Mouse (Mus musculus): ENCODE results near the gene Dyrk1a.
"Not testable (repeated sequence)": the region's sequence is repeated elsewhere in the genome, so short reads cannot be mapped to it uniquely, and the experiment has no call there.

Dyrk1a gene

DNA sequence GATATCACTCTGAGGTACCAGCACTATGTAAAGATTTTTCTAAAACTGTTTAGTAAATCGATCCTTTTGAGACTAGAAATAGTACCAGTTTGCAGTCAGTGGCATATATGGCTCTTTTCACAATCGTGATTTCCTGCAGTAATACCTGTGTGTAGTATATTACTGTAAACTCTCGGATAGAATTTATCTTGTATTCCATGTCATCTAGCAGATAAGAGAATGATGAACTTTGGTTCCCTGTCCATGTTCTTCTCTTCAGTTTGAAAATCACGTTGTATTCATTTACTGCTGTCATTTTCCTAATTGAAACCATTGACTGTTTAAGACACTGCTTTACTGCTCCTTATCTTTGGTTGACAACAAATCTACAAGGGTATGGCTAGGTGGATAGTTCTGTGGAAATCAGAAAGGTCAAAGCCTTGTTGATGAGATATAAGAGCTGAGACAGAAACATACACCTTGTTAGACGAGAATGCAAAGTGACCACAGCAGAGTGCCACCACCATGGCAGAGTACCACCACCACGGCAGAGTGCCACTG lies 62.7 kb downstream of the Dyrk1a start:
- no peak for DNase-seq (ENCODE audit: low spot score in 2 of 2)

DNA sequence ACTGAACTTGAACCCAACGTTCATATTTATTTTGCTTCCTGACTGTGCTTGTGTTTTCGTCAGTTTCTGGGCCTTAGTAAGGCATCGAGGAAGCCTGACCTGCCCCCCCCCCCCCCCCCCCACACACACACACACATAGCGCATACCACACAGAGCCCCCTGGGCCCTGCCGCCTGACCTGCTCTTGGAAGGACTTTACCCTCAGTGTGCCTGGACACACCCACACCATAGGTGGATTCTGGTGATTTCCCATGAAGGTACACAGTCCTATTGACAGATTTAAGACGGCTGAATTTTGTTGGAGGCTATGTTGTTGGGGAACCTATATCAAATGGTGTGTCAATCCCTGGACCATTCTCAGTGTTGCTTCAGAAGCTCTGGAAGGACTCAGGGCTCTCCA lies 63.2 kb downstream of the Dyrk1a start:
- no peak for DNase-seq (ENCODE audit: low spot score in 2 of 2)

DNA sequence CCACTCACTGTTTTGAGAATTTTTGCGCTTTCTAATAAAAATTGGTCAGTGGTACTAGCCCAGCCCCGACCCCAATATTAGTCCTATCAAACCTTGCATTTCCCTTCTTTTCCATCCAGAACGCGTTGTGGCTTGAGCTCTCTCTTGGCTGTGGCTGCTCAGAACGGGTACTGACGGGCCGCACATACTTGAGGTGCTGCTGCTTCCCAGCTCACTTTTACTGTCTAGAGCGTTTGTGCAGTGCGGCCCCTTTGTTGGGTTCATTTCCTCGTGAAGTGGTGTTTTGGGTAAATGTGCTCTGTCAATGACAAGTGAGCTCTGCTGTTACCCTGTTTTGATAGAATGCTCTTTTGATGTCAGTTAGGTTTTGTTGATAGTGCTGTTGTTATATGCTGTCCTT lies 67.6 kb downstream of the Dyrk1a start:
- DNase-seq (ENCODE audit: low spot score in 2 of 2), result no peak

DNA sequence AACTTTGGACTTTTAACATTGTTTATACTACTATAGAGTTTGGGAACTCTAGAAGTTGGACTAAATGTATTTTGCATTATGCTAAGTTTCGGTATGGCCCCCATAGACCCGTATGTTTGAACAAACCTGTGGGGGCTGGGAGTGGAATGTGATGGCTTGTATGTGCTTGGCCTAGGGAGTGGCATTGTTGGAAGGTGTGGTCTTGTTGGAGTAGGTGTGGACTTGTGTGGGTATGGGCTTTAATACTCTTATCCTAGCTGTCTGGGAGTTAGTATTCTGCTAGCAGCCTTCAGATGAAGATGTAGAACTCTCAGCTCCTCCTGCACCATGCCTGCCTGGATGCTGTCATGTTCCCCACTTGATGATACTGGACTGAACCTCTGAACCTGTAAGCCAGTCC lies 72.0 kb downstream of the Dyrk1a start:
- DNase-seq (ENCODE audit: low spot score in 2 of 2), result no peak

DNA sequence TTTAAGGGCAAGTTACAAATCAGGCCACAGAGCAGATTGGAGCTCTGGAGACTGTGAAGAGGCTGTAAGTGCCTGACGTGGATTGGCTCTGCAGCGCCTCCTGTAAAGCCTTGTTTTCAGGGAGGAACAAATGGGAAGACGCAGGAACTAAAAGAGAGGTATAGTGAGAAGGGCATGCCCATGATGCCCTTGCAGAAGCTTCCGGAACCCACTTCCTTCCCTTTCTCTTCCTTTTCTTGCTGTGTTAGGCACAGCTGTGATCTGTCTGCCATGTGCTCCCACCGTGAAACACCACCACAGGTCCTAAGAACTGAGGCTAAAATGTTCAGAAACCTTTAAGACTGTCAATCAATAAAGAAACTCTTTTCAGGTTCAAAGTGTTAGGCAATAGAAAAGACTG lies 77.3 kb downstream of the Dyrk1a start:
- no peak for DNase-seq (ENCODE audit: low spot score in 2 of 2)

DNA sequence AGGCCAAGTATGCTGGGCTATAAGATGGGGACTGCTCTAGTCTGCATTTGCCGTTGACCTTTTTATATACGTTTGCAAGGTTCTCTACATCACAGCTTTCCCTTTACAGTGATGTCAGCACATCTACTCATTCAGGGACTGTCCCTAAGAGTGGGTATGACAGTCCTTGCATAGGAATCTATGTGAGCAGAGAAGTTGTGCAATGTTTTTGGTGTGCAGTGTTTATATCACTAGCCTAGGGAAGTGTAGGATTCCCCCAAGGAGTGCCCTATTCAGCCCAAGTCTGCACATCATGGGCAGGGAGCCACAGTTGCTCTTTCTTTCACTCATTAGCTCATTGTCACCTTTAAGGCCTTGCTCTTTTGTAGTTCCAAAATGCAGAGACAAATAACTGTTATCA lies 78.1 kb downstream of the Dyrk1a start:
- no peak for DNase-seq (ENCODE audit: low spot score in 2 of 2)

DNA sequence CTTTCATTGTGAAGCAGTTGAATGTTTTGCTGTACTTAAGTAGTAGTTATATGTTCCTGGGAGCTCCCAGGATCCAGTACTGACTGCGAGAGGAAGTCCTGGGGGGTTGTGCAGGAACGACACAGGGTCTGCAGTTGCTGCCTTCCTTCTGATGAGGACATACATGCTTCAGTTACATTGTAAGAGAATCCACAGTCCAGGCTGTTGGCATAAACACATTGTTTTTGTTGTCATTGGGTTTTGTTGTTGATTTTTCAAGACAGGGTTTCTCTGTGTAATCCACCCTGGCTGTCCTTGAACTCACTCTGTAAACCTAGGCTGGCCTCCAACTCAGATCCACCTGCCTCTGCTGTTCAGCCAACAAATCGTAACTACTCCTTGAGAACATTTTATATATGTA lies 80.1 kb downstream of the Dyrk1a start:
- no peak for DNase-seq (ENCODE audit: low spot score in 2 of 2)

DNA sequence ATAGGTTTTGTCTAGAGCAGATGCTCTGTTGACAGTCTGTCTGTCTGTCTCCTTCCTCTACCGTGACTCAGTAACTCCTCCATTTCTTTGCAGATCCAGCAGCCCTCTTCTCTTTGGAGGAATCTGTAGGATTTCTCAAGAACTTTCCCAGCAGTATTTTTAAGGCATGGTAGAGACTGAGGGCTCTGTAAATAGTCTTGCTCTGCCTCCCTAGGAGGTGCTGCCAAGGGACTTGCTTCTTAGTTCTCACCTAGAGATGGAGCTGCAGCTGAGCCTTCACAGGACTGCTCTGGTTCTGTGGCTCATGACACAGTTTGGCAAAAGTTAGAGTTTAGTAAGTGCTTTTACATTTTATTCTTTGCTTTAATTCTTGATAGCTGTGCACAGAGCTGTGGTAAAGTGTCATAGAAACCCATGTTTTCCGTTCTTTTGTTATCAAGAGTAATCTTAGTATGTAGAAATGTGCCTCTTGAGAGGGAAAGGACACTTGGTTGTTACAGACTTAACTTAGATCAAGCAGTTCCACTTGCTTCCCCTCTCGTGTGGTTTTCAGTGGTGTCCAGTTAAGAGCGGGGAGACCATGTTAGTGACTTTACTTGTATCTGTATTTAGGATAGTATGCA lies 82.4 kb downstream of the Dyrk1a start:
- no peak for DNase-seq (ENCODE audit: low spot score in 2 of 2)

DNA sequence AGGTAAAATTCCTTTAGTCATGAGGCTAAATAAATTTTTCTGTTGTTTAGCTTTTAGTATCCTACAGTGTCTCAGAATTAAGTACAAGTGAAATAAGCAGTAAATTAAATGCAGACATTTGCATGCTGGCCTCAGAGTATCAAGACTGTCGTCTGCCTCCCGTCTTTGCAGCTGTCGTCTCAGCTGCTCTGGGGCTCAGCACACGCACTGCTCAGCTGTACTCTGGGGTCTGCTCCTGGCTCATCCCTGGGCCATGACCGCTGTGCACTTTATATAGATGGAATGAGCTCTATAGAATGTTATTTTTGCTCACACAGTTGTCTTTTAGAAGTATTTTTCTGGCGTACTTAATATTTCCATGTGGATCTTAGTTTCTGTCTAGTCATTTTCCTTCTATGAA lies 85.3 kb downstream of the Dyrk1a start:
- no peak for DNase-seq (ENCODE audit: low spot score in 2 of 2)

DNA sequence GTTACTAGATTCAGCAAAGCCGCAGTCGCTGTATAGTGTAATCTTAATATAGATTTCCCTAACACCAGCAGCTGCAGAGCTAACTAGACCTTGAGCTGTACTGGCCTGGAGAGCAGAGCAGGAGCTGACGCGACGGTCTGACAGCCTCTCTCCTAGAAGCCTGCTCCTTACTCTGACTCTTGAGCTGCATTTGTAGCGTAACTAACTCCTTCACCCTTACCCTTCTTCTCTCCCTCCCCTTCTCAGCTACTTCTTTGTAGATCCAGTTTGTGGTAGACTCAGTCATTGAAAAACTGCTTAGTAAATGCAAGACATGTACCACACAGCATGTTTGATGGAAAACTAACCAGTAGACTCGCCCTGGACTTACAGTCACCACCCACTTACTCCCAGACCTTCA lies 87.1 kb downstream of the Dyrk1a start:
- DNase-seq (ENCODE audit: low spot score in 2 of 2), result no peak

DNA sequence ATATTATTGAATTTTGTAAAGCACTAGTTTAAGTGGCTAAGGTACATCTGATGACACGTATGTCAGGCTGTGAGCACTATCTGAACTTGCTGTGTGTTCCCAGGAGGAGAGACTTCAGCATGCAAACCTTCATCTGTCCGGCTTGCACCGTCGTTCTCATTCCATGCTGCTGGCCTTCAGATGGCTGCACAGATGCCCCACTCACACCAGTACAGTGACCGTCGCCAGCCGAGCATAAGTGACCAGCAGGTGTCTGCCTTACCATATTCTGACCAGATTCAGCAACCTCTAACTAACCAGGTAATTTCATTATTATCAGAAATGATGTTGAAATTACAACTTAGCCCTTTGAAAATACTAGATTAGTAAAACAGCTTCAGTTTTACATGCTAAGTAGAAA lies 89.6 kb downstream of the Dyrk1a start:
- no peak for DNase-seq (ENCODE audit: low spot score in 2 of 2)

DNA sequence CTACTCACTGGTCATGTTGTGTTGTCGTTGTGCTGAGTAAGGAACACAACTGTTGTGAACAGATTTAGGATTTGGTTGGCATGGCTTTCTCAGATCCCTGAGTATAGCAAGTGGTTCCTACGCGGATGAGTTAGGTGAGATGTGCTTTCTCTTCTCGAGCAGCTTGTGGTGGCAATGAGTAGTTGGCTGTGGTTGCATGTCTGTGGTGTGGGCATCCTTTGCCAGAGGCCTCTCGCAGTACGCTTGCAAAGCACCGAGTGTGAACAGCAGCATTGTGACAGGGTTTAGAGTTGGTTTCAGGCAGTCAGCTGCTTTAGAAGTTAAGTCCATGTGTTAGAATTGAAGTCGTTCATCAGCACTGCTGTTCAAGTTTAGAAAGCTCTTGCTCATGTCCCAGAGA lies 90.4 kb downstream of the Dyrk1a start:
- no peak for DNase-seq (ENCODE audit: low spot score in 2 of 2)

DNA sequence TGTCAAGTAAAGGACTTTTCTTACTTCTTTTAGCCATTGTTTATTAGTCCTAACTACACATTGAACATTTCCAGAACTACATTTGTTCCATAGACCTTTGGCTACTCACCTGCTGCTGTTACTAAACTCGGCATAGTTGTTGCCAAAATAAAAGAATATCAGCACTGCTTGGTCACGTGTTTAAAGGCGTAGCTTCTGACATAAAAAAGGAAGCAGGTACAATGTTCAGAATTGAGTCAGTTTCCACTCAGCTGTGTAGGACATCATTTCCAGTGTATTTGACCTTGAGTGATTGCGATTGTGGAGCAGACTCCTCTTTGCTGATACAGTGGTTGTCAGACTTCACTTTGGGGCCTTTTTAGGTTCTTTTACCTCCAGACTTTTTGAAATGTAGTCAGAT lies 97.7 kb downstream of the Dyrk1a start:
- DNase-seq (ENCODE audit: low spot score in 2 of 2), result no peak

DNA sequence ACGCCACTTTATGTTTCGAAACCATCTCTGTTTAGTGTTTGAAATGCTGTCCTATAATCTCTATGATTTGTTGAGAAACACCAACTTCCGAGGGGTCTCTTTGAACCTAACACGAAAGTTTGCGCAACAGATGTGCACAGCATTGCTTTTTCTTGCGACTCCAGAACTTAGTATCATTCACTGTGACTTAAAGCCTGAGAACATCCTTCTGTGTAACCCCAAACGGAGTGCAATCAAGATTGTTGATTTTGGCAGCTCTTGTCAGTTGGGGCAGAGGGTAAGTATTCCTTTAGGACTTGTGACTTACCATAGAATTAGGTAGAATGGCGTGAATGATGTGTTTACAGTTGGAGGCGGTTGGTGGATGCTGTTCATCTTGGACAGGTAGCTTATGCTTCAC lies 101.5 kb downstream of the Dyrk1a start:
- no peak for DNase-seq (ENCODE audit: low spot score in 2 of 2)

DNA sequence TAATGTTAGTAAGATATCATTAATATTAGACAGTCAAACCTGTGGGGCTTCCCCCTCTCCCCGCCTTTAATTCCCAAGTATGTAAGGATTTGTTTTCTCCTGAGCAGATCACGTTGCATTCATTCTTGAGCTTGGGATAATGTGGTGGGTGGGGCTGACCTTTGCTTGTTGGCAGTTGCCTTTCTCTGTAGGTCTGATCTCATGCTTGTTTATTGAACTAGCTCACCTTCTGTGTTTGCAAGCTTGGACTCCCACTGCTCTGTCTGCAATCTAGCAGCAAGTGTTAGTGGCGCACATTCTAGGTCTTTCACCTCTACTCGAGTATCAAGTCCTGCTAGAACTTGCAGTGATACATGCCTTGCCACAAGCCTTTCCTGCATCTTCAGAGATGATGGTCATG lies 111.1 kb downstream of the Dyrk1a start:
- DNase-seq (ENCODE audit: low spot score in 2 of 2), result no peak

DNA sequence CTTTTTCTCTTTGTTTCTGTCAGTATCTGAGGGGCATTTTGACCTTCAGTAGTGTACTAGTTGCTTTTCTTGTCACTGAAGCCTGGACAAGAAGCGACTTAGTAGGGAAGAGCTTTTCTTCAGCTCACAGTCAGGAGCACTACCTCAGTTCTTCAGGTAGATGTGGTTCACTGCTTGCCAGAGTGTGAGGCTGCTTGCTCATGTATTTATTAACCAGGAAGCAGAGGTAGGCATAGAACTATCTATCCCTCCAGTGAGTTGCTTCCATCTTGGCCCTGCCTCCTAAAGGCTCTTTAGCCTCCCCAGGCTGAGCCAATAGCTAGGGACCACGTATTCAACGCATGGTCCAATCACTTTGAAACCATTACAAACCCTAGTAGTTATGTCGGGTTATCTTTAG lies 112.0 kb downstream of the Dyrk1a start:
- DNase-seq (ENCODE audit: low spot score in 2 of 2), result no peak

DNA sequence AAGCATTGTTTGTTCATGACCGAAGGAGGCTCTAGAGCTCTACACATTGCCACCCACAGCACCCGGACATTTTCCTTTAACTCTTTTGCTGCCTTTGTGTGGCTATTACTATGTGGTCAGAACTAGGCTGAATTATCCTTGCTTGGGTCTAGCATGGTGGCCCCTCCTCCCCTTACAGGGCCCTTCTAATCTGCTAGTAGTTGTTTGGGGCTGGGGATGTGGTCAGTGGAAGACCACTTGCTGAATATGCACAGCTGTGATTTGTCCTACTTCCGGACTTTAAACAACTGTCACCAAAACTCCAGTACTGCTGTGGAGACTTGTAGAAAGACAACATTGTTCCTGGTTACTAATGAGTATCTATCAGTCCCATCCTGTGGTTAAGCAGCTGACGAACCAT lies 114.2 kb downstream of the Dyrk1a start:
- no peak for DNase-seq (ENCODE audit: low spot score in 2 of 2)

DNA sequence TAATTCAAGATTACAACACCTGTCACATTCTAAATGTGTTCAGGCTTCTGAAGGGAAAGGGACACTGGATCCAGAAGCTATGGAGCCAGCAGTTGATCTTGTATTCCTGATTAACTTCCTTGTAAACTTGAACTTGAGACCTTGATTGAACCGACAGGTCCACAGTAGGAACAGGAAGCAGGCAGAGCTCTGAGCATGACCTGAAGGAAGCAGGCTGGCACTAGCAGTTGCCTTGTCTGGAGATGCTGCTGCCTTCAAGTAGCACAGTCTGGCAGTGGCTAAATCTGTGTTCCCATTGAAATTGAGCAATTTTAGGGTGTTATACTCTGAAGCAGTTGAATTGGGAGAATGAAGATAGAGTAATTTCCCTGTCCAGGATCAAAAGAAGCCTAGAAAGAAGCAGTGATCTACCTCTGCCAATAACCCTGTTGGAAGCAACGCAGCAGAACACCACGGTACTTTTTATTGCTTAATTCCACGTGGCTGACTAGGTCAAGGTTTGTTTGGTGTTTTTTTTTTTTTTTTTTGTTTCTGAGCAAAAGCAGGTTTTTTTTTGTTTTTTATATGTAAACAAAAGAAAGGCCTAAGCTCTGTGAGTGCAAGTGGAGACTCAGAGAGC lies 124.0 kb downstream of the Dyrk1a start:
- DNase-seq (ENCODE audit: low spot score in 2 of 2), result no peak

DNA sequence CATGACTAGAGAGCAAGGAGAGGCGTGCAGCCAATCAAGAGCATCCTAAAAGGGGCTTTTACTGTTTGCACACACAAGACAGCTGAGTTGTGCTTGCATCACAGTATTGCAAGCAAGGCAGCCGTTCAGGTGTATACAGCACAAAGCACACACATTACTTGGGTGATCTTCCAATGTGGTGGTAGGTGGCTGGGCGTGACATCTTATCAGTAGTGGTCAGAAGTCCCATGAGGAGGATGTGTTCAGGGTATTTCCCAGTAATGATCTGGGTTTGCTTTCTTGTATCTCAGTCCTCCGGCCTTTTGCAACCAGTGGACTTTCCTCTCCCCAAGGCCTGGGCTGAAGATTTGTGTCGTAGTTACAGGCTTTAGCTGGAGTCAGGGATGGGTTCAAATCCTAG lies 127.7 kb downstream of the Dyrk1a start:
- no peak for DNase-seq (ENCODE audit: low spot score in 2 of 2)

DNA sequence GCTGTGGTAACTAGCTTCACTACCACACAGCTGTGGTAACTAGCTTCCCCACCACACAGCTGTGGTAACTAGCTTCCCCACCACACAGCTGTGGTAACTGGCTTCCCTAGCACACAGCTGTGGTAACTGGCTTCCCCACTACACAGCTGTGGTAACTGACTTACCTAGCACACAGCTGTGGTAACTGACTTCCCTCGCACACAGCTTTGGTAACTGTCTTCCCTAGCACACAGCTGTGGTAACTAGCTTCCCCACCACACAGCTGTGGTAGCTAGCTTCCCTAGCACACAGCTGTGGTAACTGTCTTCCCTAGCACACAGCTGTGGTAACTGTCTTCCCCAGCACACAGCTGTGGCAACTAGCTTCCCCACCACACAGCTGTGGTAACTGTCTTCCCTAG lies 128.4 kb downstream of the Dyrk1a start:
- DNase-seq (ENCODE audit: low spot score in 2 of 2), result not testable (repeated sequence)

DNA sequence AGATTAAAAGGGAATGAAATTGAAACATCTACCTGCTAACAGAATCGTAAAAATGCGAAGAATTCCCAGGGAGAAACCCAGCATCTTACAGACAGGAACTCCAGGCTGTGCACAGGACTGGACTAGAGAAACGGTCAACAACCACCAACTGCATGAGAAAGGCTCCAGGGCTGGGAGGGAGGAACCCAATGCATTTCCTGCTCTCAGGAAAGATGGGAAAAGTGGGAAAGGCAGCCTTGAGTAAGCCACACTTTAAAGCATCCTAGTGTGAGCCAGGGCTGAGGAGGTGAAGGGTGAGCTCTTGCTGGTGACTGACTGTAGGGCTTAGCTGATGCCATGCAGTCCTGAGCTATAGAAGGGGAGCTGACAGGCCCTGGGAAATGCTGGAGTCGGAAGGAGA lies 131.3 kb downstream of the Dyrk1a start:
- DNase-seq (ENCODE audit: low spot score in 2 of 2), result no peak

DNA sequence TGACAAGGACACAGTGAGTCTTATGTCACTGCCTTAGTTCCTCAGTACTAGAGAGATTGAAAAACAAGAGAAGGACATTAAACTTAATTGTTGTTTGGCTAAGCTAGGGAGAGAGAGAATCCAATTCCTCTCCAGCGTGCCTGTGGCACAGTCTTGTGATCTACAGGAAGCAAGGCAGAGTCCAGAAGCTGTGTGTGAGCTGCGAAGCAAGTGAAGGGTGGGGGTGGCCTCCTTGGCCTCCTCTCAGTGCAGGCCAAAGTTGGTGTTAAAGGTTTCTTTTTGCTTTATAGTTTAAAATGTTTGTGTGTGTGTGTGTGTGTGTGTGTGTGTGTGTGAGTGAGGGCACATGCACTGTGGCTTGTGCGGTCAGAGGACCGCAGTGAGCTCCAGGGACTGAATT lies 132.2 kb downstream of the Dyrk1a start:
- no peak for DNase-seq (ENCODE audit: low spot score in 2 of 2)

DNA sequence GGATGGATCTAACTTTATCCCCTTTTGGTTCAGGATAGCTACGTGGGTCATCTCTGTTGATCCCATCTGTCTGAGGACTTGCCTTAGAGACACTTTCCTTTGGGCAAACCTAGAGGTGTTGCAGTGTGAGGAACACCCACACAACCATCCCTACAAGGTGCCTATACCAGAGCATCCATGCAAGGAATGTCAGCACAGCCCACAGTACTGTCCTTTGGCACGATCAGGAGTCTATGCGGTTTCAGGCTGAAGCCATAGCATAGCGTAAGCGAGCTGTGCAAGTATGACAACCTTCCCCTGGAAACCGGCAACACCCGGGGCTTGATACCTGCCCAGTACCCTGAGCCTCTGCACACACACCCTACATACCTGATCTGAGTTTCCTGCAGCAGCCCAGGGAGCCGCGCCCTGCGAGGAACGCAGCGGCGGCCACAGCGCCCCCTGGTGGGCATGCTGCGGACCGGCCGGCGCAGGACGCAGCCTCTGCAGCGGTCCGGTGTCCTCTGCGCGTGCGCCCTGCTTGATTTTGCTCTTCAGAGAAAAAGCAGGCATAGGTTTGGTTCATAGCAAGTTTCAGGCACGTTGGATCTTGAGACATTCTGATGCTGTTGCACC lies 143.8 kb downstream of the Dyrk1a start:
- peak; percentile 64 to 85 for DNase-seq (ENCODE audit: low spot score in 2 of 2)
